Mouse (Mus musculus): ENCODE measurements at regions not wholly inside any gene's neighbourhood (a gene's known extent, or its start where the extent isn't known, plus 50 kb on each side); places are given as distances from the start of the nearest gene placed in this dataset.

GRCm38 (mm10) chr10:66348398-66348797, 747.5 kb upstream of the Jmjd1c start:
- Histone ChIP-seq H3K36me3 (ENCODE audit: control insufficient read depth, insufficient read depth) (no peaks in the 10 kb centered on the region), H3K79me3 (ENCODE audit: low read depth) (no peaks in the 10 kb centered on the region), H3K27me3 (ENCODE audit: control insufficient read depth, insufficient read depth, insufficient read length) (no peaks in the 10 kb centered on the region), H3K79me2 (ENCODE audit: control insufficient read depth, insufficient read depth) (no peaks in the 10 kb centered on the region), H3ac (ENCODE audit: control insufficient read depth, insufficient read length, low read depth) (no peak overlapping the region), H3K4me3 (ENCODE audit: insufficient read depth, poor library complexity, severe bottlenecking) (no peak overlapping the region)
- TF ChIP-seq CTCF (IDR thresholded peaks at IDR 0.05; ENCODE audit: control insufficient read depth, insufficient read depth, insufficient read length) (no peak), MAX (IDR thresholded peaks at IDR 0.05) (no peak), MYOD1 (IDR thresholded peaks at IDR 0.05; ENCODE audit: control insufficient read depth, insufficient read length, low read depth) (no peak), MYOG (IDR thresholded peaks at IDR 0.05; ENCODE audit: control insufficient read depth, extremely low read depth, insufficient read length) (no peak), USF1 (IDR thresholded peaks at IDR 0.05; ENCODE audit: low read depth) (no peak), CEBPB (IDR thresholded peaks at IDR 0.05; ENCODE audit: low read depth) (no peak), FOSL1 (IDR thresholded peaks at IDR 0.05; ENCODE audit: insufficient read depth, low read length, poor library complexity, severe bottlenecking) (no peak)

GRCm38 (mm10) chr10:66351036-66351435, 744.9 kb upstream of the Jmjd1c start:
- Histone ChIP-seq H3K27me3 (ENCODE audit: control insufficient read depth, insufficient read depth, insufficient read length) (no peaks in the 10 kb centered on the region), H3ac (ENCODE audit: control insufficient read depth, insufficient read length, low read depth) (no peak overlapping the region), H3K4me3 (ENCODE audit: insufficient read depth, poor library complexity, severe bottlenecking) (no peak overlapping the region), H3K79me2 (ENCODE audit: control insufficient read depth, insufficient read depth) (no peaks in the 10 kb centered on the region), H3K79me3 (ENCODE audit: low read depth) (no peaks in the 10 kb centered on the region), H3K36me3 (ENCODE audit: control insufficient read depth, insufficient read depth) (no peaks in the 10 kb centered on the region)
- TF ChIP-seq MYOD1 (IDR thresholded peaks at IDR 0.05; ENCODE audit: control insufficient read depth, insufficient read length, low read depth) = no peak
- peak; percentile 45 for TF ChIP-seq MAX (IDR thresholded peaks at IDR 0.05)

DNA sequence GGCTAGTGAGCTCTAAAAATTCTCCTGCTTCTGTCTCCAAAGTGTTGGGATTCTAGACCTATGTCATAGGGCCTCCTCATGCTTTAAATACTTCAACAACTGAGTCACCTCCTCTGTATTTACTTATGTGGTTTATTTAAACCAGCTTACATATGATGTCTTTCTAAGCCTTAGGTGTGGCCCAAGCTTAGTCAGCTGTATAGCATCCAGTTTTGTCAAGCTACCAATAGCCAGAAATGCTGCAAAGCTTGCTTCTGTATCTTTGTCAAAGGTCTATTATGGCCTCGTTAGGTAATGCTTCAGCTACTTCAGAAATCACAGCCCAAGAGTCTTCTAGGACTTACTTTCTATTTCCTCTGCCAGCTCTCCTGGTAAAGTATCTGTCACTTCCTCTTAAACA, 741.9 kb upstream of the Jmjd1c start:
- Histone ChIP-seq H3K79me3 (ENCODE audit: low read depth) (no peaks in the 10 kb centered on the region), H3K27me3 (ENCODE audit: control insufficient read depth, insufficient read depth, insufficient read length) (no peaks in the 10 kb centered on the region), H3ac (ENCODE audit: control insufficient read depth, insufficient read length, low read depth) (no peak overlapping the region), H3K36me3 (ENCODE audit: control insufficient read depth, insufficient read depth) (no peaks in the 10 kb centered on the region), H3K79me2 (ENCODE audit: control insufficient read depth, insufficient read depth) (no peaks in the 10 kb centered on the region), H3K4me3 (ENCODE audit: insufficient read depth, poor library complexity, severe bottlenecking) (no peak overlapping the region)
- no peak for TF ChIP-seq MYOG (IDR thresholded peaks at IDR 0.05; ENCODE audit: control insufficient read depth, extremely low read depth, insufficient read length)
- TF ChIP-seq MAX (IDR thresholded peaks at IDR 0.05) = no peak
- TF ChIP-seq CEBPB (IDR thresholded peaks at IDR 0.05; ENCODE audit: low read depth) = no peak
- peak; percentile 97 for TF ChIP-seq FOSL1 (IDR thresholded peaks at IDR 0.05; ENCODE audit: insufficient read depth, low read length, poor library complexity, severe bottlenecking)
- TF ChIP-seq CTCF (IDR thresholded peaks at IDR 0.05; ENCODE audit: control insufficient read depth, insufficient read depth, insufficient read length) = no peak

DNA sequence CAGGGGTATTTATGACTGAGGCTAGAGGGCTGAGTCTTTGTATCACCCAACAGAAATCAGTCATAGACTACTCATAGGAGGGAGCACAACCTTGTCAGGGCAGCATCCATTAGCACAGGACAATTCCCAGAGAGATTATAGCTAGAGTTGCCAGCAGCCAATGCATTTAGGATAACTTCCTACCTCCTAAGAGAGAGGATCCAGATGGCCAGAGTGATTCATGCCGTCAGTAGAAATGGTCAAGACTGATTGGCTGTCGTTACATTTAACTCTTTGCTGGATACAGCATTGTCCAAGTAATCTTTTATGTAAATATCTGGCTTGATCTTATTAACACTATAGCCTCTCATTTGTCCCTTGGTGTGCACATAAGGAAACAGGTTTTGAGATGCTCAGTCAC, 740.9 kb upstream of the Jmjd1c start:
- Histone ChIP-seq H3K79me3 (ENCODE audit: low read depth) (no peaks in the 10 kb centered on the region), H3K36me3 (ENCODE audit: control insufficient read depth, insufficient read depth) (no peaks in the 10 kb centered on the region), H3ac (ENCODE audit: control insufficient read depth, insufficient read length, low read depth) (no peak overlapping the region), H3K27me3 (ENCODE audit: control insufficient read depth, insufficient read depth, insufficient read length) (no peaks in the 10 kb centered on the region), H3K4me3 (ENCODE audit: insufficient read depth, poor library complexity, severe bottlenecking) (no peak overlapping the region), H3K79me2 (ENCODE audit: control insufficient read depth, insufficient read depth) (no peaks in the 10 kb centered on the region)
- TF ChIP-seq MYOD1 (IDR thresholded peaks at IDR 0.05; ENCODE audit: control insufficient read depth, insufficient read length, low read depth) (no peak), MYOG (IDR thresholded peaks at IDR 0.05; ENCODE audit: control insufficient read depth, extremely low read depth, insufficient read length) (no peak), USF1 (IDR thresholded peaks at IDR 0.05; ENCODE audit: low read depth) (no peak), FOSL1 (IDR thresholded peaks at IDR 0.05; ENCODE audit: insufficient read depth, low read length, poor library complexity, severe bottlenecking) (no peak), MAX (IDR thresholded peaks at IDR 0.05) (no peak), CEBPB (IDR thresholded peaks at IDR 0.05; ENCODE audit: low read depth) (no peak), CTCF (IDR thresholded peaks at IDR 0.05; ENCODE audit: control insufficient read depth, insufficient read depth, insufficient read length) (no peak)

GRCm38 (mm10) chr10:66357736-66358135, 738.2 kb upstream of the Jmjd1c start:
- no peak for TF ChIP-seq MAX (IDR thresholded peaks at IDR 0.05)
- H3K27me3 ChIP-seq (ENCODE audit: control insufficient read depth, insufficient read depth, insufficient read length) = no peaks in the 10 kb centered on the region
- no peak overlapping the region for H3ac ChIP-seq (ENCODE audit: control insufficient read depth, insufficient read length, low read depth)
- H3K4me3 ChIP-seq (ENCODE audit: insufficient read depth, poor library complexity, severe bottlenecking) = no peak overlapping the region
- no peaks in the 10 kb centered on the region for H3K79me2 ChIP-seq (ENCODE audit: control insufficient read depth, insufficient read depth)
- no peaks in the 10 kb centered on the region for H3K36me3 ChIP-seq (ENCODE audit: control insufficient read depth, insufficient read depth)
- H3K79me3 ChIP-seq (ENCODE audit: low read depth) = no peaks in the 10 kb centered on the region

DNA sequence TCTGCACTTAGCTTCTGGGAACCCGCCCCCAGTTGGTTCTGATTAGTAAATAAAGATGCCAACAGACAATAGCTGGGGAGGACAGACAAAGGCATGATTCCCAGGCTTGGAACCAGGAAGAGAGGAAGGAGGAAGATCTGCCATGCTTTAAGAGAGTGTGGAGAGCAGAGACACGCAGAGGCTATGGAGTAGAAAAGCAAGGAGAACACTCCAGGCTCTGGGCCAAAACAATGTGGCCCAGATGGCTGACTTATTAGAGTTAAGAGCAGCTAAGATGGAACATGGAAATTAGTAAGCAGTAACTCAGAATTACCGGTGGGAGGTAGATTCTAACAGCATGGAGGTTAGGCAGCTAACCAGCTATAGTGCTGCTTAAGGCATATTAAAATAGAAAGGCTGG, 725.8 kb upstream of the Jmjd1c start:
- H3K79me2 ChIP-seq (ENCODE audit: control insufficient read depth, insufficient read depth) = no peaks in the 10 kb centered on the region
- H3K36me3 ChIP-seq (ENCODE audit: control insufficient read depth, insufficient read depth) = no peaks in the 10 kb centered on the region
- H3ac ChIP-seq (ENCODE audit: control insufficient read depth, insufficient read length, low read depth) = no peak overlapping the region
- H3K79me3 ChIP-seq (ENCODE audit: low read depth) = no peaks in the 10 kb centered on the region
- no peak overlapping the region for H3K4me3 ChIP-seq (ENCODE audit: insufficient read depth, poor library complexity, severe bottlenecking)
- no peak for TF ChIP-seq USF1 (IDR thresholded peaks at IDR 0.05; ENCODE audit: low read depth)
- TF ChIP-seq CEBPB (IDR thresholded peaks at IDR 0.05; ENCODE audit: low read depth) = no peak
- TF ChIP-seq FOSL1 (IDR thresholded peaks at IDR 0.05; ENCODE audit: insufficient read depth, low read length, poor library complexity, severe bottlenecking) = no peak
- no peaks in the 10 kb centered on the region for H3K27me3 ChIP-seq (ENCODE audit: control insufficient read depth, insufficient read depth, insufficient read length)
